Mouse (Mus musculus) forebrain, embryonic 14.5 days (tissue): Measurements from ENCODE around the gene Lrmda. TPM values are rescaled to one million over a fixed set of nuclear protein-coding genes. Genes with fewer than 3 reads are reported as not detected.

Experiments
- ATAC-seq: fragments of 200-750 bp; cut with Nextera tagmentation; 2 replicates; pipeline ENCODE4 v1.8.0; 2017; ENCODE audit warnings: mild to moderate bottlenecking, moderate library complexity
- DNase-seq: peaks from one replicate; pipeline ENCODE4 v3.0.0-alpha.2; 2015; ENCODE audit warnings: low spot score
- H3K27ac ChIP-seq: fragments of 300-500 bp; sonication (generic); 2 replicates; pipeline ENCODE4 v1.5.1; 2014; ENCODE audit warnings: low read depth, mild to moderate bottlenecking, control low read depth, low read length, moderate library complexity
- H3K27me3 ChIP-seq: fragments of 300-500 bp; sonication (generic); replicated peaks from 2 replicates; pipeline ENCODE4 v1.6.1; 2014; ENCODE audit warnings: low read length, control low read depth, mixed read lengths; ENCODE audit not compliant: control insufficient read depth, insufficient read depth
- H3K36me3 ChIP-seq: fragments of 300-500 bp; sonication (generic); 2 replicates; pipeline ENCODE4 v1.6.1; 2014; ENCODE audit warnings: low read length, control low read depth; ENCODE audit not compliant: control insufficient read depth, insufficient read depth
- H3K4me1 ChIP-seq: fragments of 300-500 bp; sonication (generic); 2 replicates; pipeline ENCODE4 v1.6.1; 2014; ENCODE audit warnings: antibody characterized with exemption, low read length, control low read depth; ENCODE audit not compliant: control insufficient read depth, insufficient read depth
- H3K4me2 ChIP-seq: fragments of 300-500 bp; sonication (generic); 2 replicates; pipeline ENCODE4 v1.6.1; 2014; ENCODE audit warnings: mild to moderate bottlenecking, control low read depth, low read length
- H3K4me3 ChIP-seq: fragments of 300-500 bp; sonication (generic); 2 replicates; pipeline ENCODE4 v1.5.1; 2014; ENCODE audit warnings: low read depth, low read length, control low read depth
- H3K9ac ChIP-seq: fragments of 300-500 bp; sonication (generic); 2 replicates; pipeline ENCODE4 v1.6.1; 2014; ENCODE audit warnings: mild to moderate bottlenecking, low read length, control low read depth, moderate library complexity
- H3K9me3 ChIP-seq: fragments of 300-500 bp; sonication (generic); replicated peaks from 2 replicates; pipeline ENCODE4 v1.6.1; 2016; ENCODE audit warnings: low read length, control low read depth, mixed read lengths; ENCODE audit not compliant: control insufficient read depth
- WGBS: fragments of 180-500 bp; shearing (Covaris S2); extraction: QIAGEN DNeasy Blood & Tissue Kit; methylation state at CpG from one replicate; pipeline ENCODE4 v1.1.7; 2014; 5-methylcytosine and 5-hydroxymethylcytosine counted together
- polyA plus RNA-seq: library from polyadenylated mRNA; unstranded; fragments of >200 nt; fragmentation: Nextera tagmentation; extraction: Ambion mirVana; gene quantifications from 2 replicates; pipeline ENCODE4 v1.2.1, GENCODE M21; 2014

Lrmda gene
- polyA plus RNA-seq, 1 experiment from 2014 or later: not detected

GRCm38 (mm10) chr14:22700690-22701089 is 681.2 kb downstream of the Lrmda start:
- Histone ChIP-seq H3K4me3 (no peak overlapping the region), H3K36me3 (no peaks in the 10 kb centered on the region), H3K9me3 (no peaks in the 10 kb centered on the region), H3K4me2 (no peak overlapping the region), H3K27ac (no peak overlapping the region), H3K9ac (no peak overlapping the region), H3K4me1 (peaks cover 5% of the 10 kb centered on the region), H3K27me3 (0 out of 2 replicates have a peak, but pooled peaks cover 3% of the 10 kb centered on the region)
- DNase-seq: no peak
- no peak for ATAC-seq
- WGBS: 86% methylated on average over 2 of the region's 2 CpGs

GRCm38 (mm10) chr14:22707958-22708701 is 688.6 kb downstream of the Lrmda start:
- ATAC-seq: no peak

GRCm38 (mm10) chr14:22710071-22710661 is 690.7 kb downstream of the Lrmda start:
- 7% methylated on average over 6 of the region's 6 CpGs for WGBS
- DNase-seq (peak; percentile 70), ATAC-seq (peak; percentile 72)
- no peaks in the 10 kb centered on the region for H3K9me3 ChIP-seq
- no peak overlapping the region for H3K4me3 ChIP-seq
- H3K27me3 ChIP-seq: peaks cover 33% of the 10 kb centered on the region
- no peaks in the 10 kb centered on the region for H3K36me3 ChIP-seq
- peaks cover 10% of the 10 kb centered on the region; the same call in 1 of the 2 replicates for H3K4me1 ChIP-seq
- no peak overlapping the region for H3K9ac ChIP-seq
- H3K4me2 ChIP-seq: no peak overlapping the region
- no peak overlapping the region for H3K27ac ChIP-seq

More at GRCm38 (mm10) chr14:22707958-22708701, 688.6 kb downstream of the Lrmda start:
- no peak overlapping the region for H3K4me3 ChIP-seq
- no peak for DNase-seq
- H3K36me3 ChIP-seq: no peaks in the 10 kb centered on the region
- no peaks in the 10 kb centered on the region for H3K9me3 ChIP-seq
- no peak overlapping the region for H3K9ac ChIP-seq
- H3K4me2 ChIP-seq: no peak overlapping the region
- H3K27ac ChIP-seq: no peak overlapping the region
- H3K4me1 ChIP-seq: peaks cover 10% of the 10 kb centered on the region; the same call in 1 of the 2 replicates
- peaks cover 25% of the 10 kb centered on the region for H3K27me3 ChIP-seq
- 75% methylated on average over 9 of the region's 9 CpGs for WGBS

- no peaks in the 10 kb centered on the region for H3K36me3 ChIP-seq
- ATAC-seq (no peak), DNase-seq (no peak)
- H3K9me3 ChIP-seq: no peaks in the 10 kb centered on the region
- no peak overlapping the region for H3K27ac ChIP-seq
- no peak overlapping the region for H3K9ac ChIP-seq
- H3K27me3 ChIP-seq: peaks cover 33% of the 10 kb centered on the region
- no peak overlapping the region for H3K4me3 ChIP-seq
- no peak overlapping the region for H3K4me2 ChIP-seq
- H3K4me1 ChIP-seq: peaks cover 10% of the 10 kb centered on the region; the same call in 1 of the 2 replicates
Observed at GRCm38 (mm10) chr14:22712388-22712787, 692.9 kb downstream of the Lrmda start.

GRCm38 (mm10) chr14:22715581-22716378 is 696.3 kb downstream of the Lrmda start:
- WGBS: 93% methylated on average over 6 of the region's 6 CpGs
- H3K4me3 ChIP-seq: no peak overlapping the region
- H3K4me2 ChIP-seq: no peak overlapping the region
- H3K36me3 ChIP-seq: no peaks in the 10 kb centered on the region
- DNase-seq (no peak), ATAC-seq (no peak)
- H3K27ac ChIP-seq: no peak overlapping the region
- H3K27me3 ChIP-seq: peaks cover 27% of the 10 kb centered on the region
- H3K9ac ChIP-seq: no peak overlapping the region
- H3K4me1 ChIP-seq: peaks cover 3% of the 10 kb centered on the region; the same call in 1 of the 2 replicates
- no peaks in the 10 kb centered on the region for H3K9me3 ChIP-seq

- DNase-seq (no peak), ATAC-seq (no peak)
- Histone ChIP-seq H3K27ac (no peak overlapping the region), H3K27me3 (0 out of 2 replicates have a peak, but pooled peaks cover 19% of the 10 kb centered on the region), H3K9ac (no peak overlapping the region), H3K4me3 (no peak overlapping the region), H3K9me3 (no peaks in the 10 kb centered on the region), H3K4me1 (no peaks in the 10 kb centered on the region), H3K4me2 (no peak overlapping the region), H3K36me3 (no peaks in the 10 kb centered on the region)
- WGBS: 94% methylated on average over 1 of the region's 1 CpGs
Observed at GRCm38 (mm10) chr14:22719968-22720367, 700.5 kb downstream of the Lrmda start.

- Histone ChIP-seq H3K27me3 (0 out of 2 replicates have a peak, but pooled peaks cover 22% of the 10 kb centered on the region), H3K9ac (no peak overlapping the region), H3K4me2 (no peak overlapping the region), H3K27ac (no peak overlapping the region), H3K4me1 (no peaks in the 10 kb centered on the region), H3K9me3 (no peaks in the 10 kb centered on the region), H3K4me3 (no peak overlapping the region), H3K36me3 (no peaks in the 10 kb centered on the region)
- WGBS: 28% methylated on average over 5 of the region's 5 CpGs
- DNase-seq (no peak), ATAC-seq (no peak)
Observed at GRCm38 (mm10) chr14:22721845-22722244, 702.3 kb downstream of the Lrmda start.

- Histone ChIP-seq H3K4me3 (no peak overlapping the region), H3K27ac (no peak overlapping the region), H3K27me3 (peaks cover 10% of the 10 kb centered on the region; the same call in 1 of the 2 replicates), H3K4me2 (no peak overlapping the region), H3K36me3 (no peaks in the 10 kb centered on the region), H3K9ac (no peak overlapping the region), H3K9me3 (no peaks in the 10 kb centered on the region), H3K4me1 (no peaks in the 10 kb centered on the region)
- WGBS: 88% methylated on average over 2 of the region's 2 CpGs
- DNase-seq (no peak), ATAC-seq (no peak)
Observed at GRCm38 (mm10) chr14:22727548-22727947, 708.0 kb downstream of the Lrmda start.
